Mouse (Mus musculus) cerebellum, adult 2 months (tissue): Measurements from ENCODE around the gene Gtf2f2.

Experiments
- CTCF ChIP-seq: fragments of 200-500 bp; IDR thresholded peaks from 2 replicates; pipeline ENCODE4 v1.5.1; 2011; ENCODE audit warnings: low read depth, mild to moderate bottlenecking, control low read depth, low read length, moderate library complexity, borderline replicate concordance; ENCODE audit not compliant: insufficient read depth
- POLR2A ChIP-seq: fragments of 200-500 bp; IDR thresholded peaks from 2 replicates; pipeline ENCODE4 v1.6.1; 2011; ENCODE audit warnings: low read length, control low read depth, borderline replicate concordance; ENCODE audit not compliant: insufficient read depth

GRCm38 (mm10) chr14:75931266-75931665 is 79.4 kb downstream of the Gtf2f2 start:
- no peak for TF ChIP-seq POLR2A
- no peak for TF ChIP-seq CTCF
